Mouse (Mus musculus) forebrain, postnatal 0 days (tissue): ENCODE measurements around the gene Isoc2b. TPM values are rescaled to one million over a fixed set of nuclear protein-coding genes. Genes with fewer than 3 reads are reported as not detected.

Experiments used
- ATAC-seq: fragments of 200-750 bp; cut with Nextera tagmentation; 2 replicates; pipeline ENCODE4 v1.8.0; 2017; ENCODE audit warnings: mild to moderate bottlenecking, moderate library complexity
- DNase-seq: peaks from one replicate; pipeline ENCODE4 v3.0.0-alpha.2; 2015
- H3K27ac ChIP-seq: fragments of 300-500 bp; sonication (generic); 2 replicates; pipeline ENCODE4 v1.5.1; 2014; ENCODE audit warnings: low read depth, mild to moderate bottlenecking, antibody characterized with exemption, low read length, moderate library complexity, mixed read lengths
- H3K27me3 ChIP-seq: fragments of 300-500 bp; sonication (generic); 2 replicates; pipeline ENCODE4 v1.6.1; 2014; ENCODE audit warnings: mild to moderate bottlenecking, low read length, mixed read lengths; ENCODE audit not compliant: insufficient read depth
- H3K36me3 ChIP-seq: fragments of 300-500 bp; sonication (generic); 2 replicates; pipeline ENCODE4 v1.6.1; 2014; ENCODE audit warnings: mild to moderate bottlenecking, moderate library complexity; ENCODE audit not compliant: insufficient read depth
- H3K4me1 ChIP-seq: fragments of 300-500 bp; sonication (generic); 2 replicates; pipeline ENCODE4 v1.6.1; 2014; ENCODE audit warnings: antibody characterized with exemption; ENCODE audit not compliant: insufficient read depth
- H3K4me2 ChIP-seq: fragments of 300-500 bp; sonication (generic); 2 replicates; pipeline ENCODE4 v1.6.1; 2014; ENCODE audit warnings: low read depth, mild to moderate bottlenecking, moderate library complexity
- H3K4me3 ChIP-seq: fragments of 300-500 bp; sonication (generic); 2 replicates; pipeline ENCODE4 v1.5.1; 2014; ENCODE audit warnings: low read depth, low read length, mixed read lengths
- H3K9ac ChIP-seq: fragments of 300-500 bp; sonication (generic); 2 replicates; pipeline ENCODE4 v1.6.1; 2014; ENCODE audit warnings: mild to moderate bottlenecking
- H3K9me3 ChIP-seq: fragments of 300-500 bp; sonication (generic); 2 replicates; pipeline ENCODE4 v1.6.1; 2016; ENCODE audit warnings: low read length
- CTCF ChIP-seq: sonication (generic); IDR thresholded peaks from 2 replicates; pipeline ENCODE4 v1.5.1; 2016; ENCODE audit warnings: antibody characterized with exemption, control low read depth, low read depth
- WGBS: fragments of 180-500 bp; shearing (Covaris S2); extraction: QIAGEN DNeasy Blood & Tissue Kit; methylation state at CpG from one replicate; pipeline ENCODE4 v1.1.7; 2014; 5-methylcytosine and 5-hydroxymethylcytosine counted together
- polyA plus RNA-seq: library from polyadenylated mRNA; unstranded; fragments of >200 nt; fragmentation: Nextera tagmentation; extraction: Ambion mirVana; gene quantifications from 2 replicates; pipeline ENCODE4 v1.2.1, GENCODE M21; 2015
- total RNA-seq: library from RNA; depleted of rRNA; stranded (reverse); fragments of >200 nt; gene quantifications from 2 replicates; pipeline ENCODE4 v1.2.3, GENCODE M21; 2014; rRNA removed

Gene Isoc2b
- total RNA-seq (2.5 and 6.6 TPM in 2 replicates), polyA plus RNA-seq (3.5 and 3.7 TPM in 2 replicates)

DNA sequence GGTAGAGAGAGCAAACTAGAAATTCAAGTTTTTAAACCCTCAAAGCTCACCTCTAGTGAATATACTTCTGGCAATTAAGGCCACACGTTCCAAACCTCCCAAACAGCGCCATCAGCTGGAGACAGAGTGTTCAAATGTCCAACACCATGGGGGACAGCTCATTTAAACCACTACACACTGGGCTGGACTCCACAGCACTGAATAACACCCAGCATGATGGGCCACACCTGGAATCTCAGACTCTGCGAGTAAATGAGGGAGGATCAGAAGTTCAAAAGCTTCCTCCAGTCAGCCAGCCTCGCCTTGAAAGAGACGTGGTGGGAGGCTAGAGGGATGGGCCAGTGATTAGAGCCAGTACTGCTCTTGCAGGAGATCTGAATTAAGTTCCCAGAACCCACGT lies at the start of gene Isoc2b:
Gene Isoc2b (minus strand): TSS at position 126 of the 400 bp plus-strand sequence.
- H3K9ac ChIP-seq = no peak within 1 kb of the TSS
- no peak within 1 kb of the TSS for H3K4me3 ChIP-seq
- no peak for TF ChIP-seq CTCF
- H3K9me3 ChIP-seq = no peaks in the 10 kb centered on the region
- ATAC-seq (no peak), DNase-seq (no peak)
- no peaks in the 10 kb centered on the region for H3K36me3 ChIP-seq
- H3K27ac ChIP-seq = no peak within 1 kb of the TSS
- no peaks in the 10 kb centered on the region for H3K27me3 ChIP-seq
- peaks cover 7% of the 10 kb centered on the region; the same call in 1 of the 2 replicates for H3K4me1 ChIP-seq
- no peak within 1 kb of the TSS for H3K4me2 ChIP-seq
- 54% methylated on average over 6 of the region's 6 CpGs for WGBS

DNA sequence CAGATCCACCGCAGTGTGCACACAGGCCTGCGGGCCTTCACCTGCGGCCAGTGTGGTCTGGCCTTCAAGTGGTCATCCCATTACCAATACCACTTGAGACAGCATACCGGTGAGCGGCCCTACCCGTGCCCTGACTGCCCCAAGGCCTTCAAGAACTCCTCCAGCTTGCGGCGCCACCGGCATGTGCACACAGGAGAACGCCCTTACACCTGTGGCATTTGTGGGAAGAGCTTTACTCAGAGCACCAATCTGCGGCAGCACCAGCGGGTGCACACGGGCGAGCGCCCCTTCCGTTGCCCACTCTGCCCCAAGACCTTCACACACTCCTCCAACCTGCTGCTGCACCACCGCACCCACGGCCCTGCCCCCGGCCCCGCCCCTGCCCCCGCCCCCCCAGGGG lies 49.0 kb upstream of the Isoc2b start:
- Histone ChIP-seq H3K4me1 (peaks cover 25% of the 10 kb centered on the region; the same call in 1 of the 2 replicates), H3K4me2 (no peak overlapping the region), H3K4me3 (no peak overlapping the region), H3K9ac (no peak overlapping the region), H3K27ac (no peak overlapping the region), H3K27me3 (no peaks in the 10 kb centered on the region), H3K36me3 (peaks cover 29% of the 10 kb centered on the region), H3K9me3 (no peaks in the 10 kb centered on the region)
- WGBS = 86% methylated on average over 21 of the region's 21 CpGs
- DNase-seq = no peak
- ATAC-seq = no peak
- TF ChIP-seq CTCF = no peak

- no peaks in the 10 kb centered on the region for H3K9me3 ChIP-seq
- no peak overlapping the region for H3K27ac ChIP-seq
- WGBS = 92% methylated on average over 15 of the region's 15 CpGs
Measured at GRCm38 (mm10) chr7:4918681-4919080, 48.6 kb upstream of the Isoc2b start.

DNA sequence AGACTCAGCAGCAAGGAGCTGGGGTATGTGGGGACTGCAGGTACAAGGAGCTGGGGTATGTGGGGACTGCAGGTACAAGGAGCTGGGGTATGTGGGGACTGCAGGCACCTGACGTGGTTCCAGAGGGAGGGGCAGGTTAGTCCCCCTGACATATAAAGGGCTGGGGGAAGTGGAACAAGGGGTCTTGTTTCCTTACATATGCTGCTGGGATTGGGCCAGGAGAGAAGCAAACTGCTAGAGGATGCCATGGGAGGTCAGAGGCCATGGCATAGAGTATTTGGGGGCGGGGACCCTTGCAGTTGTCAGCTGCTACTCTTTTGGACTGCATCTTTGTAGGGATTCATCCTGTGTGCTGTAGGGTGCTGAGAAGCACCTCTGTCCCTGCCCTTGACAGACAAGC lies 47.4 kb upstream of the Isoc2b start:
- TF ChIP-seq CTCF = no peak
- H3K4me3 ChIP-seq = no peak overlapping the region

More at GRCm38 (mm10) chr7:4918681-4919080, 48.6 kb upstream of the Isoc2b start:
- no peak overlapping the region for H3K4me3 ChIP-seq
- no peak for DNase-seq
- H3K36me3 ChIP-seq = peaks cover 29% of the 10 kb centered on the region
- ATAC-seq = no peak
- TF ChIP-seq CTCF = no peak
- H3K9ac ChIP-seq = no peak overlapping the region
- no peaks in the 10 kb centered on the region for H3K27me3 ChIP-seq
- H3K4me2 ChIP-seq = no peak overlapping the region
- peaks cover 21% of the 10 kb centered on the region; the same call in 1 of the 2 replicates for H3K4me1 ChIP-seq

DNA sequence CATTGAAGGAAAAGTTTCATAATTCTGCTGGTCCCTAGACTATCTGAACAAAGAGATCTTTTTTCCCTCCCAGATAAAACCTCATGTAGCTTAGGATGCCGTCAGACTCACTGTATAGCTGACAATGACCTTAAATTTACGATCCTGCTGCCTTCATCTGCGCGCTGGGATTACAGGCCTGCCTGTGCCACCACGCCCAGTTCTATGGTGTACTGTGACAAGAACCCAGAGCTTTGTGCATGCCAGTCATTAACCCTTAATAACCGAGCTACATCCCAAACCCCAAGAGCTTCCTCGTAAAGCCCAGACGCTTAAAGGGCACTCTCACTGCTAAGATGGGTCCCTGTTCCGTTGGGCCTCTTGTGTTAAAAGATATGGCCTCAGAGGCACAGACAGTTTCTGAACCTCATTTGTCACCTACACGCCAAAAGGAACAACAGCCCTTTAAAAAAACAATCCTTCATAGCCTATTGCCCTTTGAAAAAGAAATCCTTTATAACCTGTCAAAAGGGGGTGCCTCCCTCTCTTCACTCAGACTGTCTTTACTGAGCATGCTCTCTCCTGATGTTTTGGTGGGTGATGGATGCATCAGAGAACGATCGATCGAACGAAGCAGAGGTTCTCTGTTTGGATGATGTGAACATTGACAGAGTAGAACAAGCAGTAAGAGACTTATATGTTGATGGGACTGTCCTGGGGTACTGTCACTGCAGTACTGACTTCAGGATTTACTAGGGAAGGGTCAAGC lies 45.8 kb upstream of the Isoc2b start:
- H3K4me2 ChIP-seq = peak overlapping the region; percentile 68
- no peaks in the 10 kb centered on the region for H3K27me3 ChIP-seq
- TF ChIP-seq CTCF = no peak
- ATAC-seq (peak; percentile 62), DNase-seq (no peak)
- peak overlapping the region; percentile 76 for H3K4me3 ChIP-seq
- no peaks in the 10 kb centered on the region for H3K9me3 ChIP-seq
- H3K36me3 ChIP-seq = peaks cover 25% of the 10 kb centered on the region
- peak overlapping the region; percentile 83 for H3K9ac ChIP-seq
- 11% methylated on average over 14 of the region's 14 CpGs for WGBS
- H3K4me1 ChIP-seq = peaks cover 9% of the 10 kb centered on the region; the same call in 1 of the 2 replicates
- peak overlapping the region; percentile 99 for H3K27ac ChIP-seq

More for the DNA sequence above, 47.4 kb upstream of the Isoc2b start:
- no peak for ATAC-seq
- 98% methylated on average over 2 of the region's 2 CpGs for WGBS
- no peak for DNase-seq
- H3K9ac ChIP-seq = no peak overlapping the region
- no peak overlapping the region for H3K4me2 ChIP-seq
- H3K4me1 ChIP-seq = peaks cover 17% of the 10 kb centered on the region; the same call in 1 of the 2 replicates
- H3K27me3 ChIP-seq = no peaks in the 10 kb centered on the region
- no peaks in the 10 kb centered on the region for H3K9me3 ChIP-seq
- H3K27ac ChIP-seq = no peak overlapping the region
- H3K36me3 ChIP-seq = peaks cover 29% of the 10 kb centered on the region

- WGBS = 4% methylated on average over 56 of the region's 56 CpGs
- no peak for TF ChIP-seq CTCF
Measured at GRCm38 (mm10) chr7:4915007-4915665, 45.1 kb upstream of the Isoc2b start, which contains the start of gene Zfp628. Gene Zfp628 (plus strand): TSS chr7:4915217.

More at GRCm38 (mm10) chr7:4915007-4915665, 45.1 kb upstream of the Isoc2b start, which contains the start of gene Zfp628:
- H3K36me3 ChIP-seq = peaks cover 18% of the 10 kb centered on the region
- peak within 1 kb of the TSS; percentile 83 for H3K9ac ChIP-seq
- ATAC-seq (peak; percentile 93), DNase-seq (peak; percentile 98)
- peaks cover 9% of the 10 kb centered on the region; the same call in 1 of the 2 replicates for H3K4me1 ChIP-seq
- no peaks in the 10 kb centered on the region for H3K9me3 ChIP-seq
- peak within 1 kb of the TSS; percentile 76 for H3K4me3 ChIP-seq
- H3K4me2 ChIP-seq = peak within 1 kb of the TSS; percentile 68
- H3K27me3 ChIP-seq = no peaks in the 10 kb centered on the region
- H3K27ac ChIP-seq = peak within 1 kb of the TSS; percentile 99
